Mouse (Mus musculus): ENCODE measurements around the gene AC140267.1.

Gene AC140267.1

GRCm38 (mm10) chr15:80235535-80235934, at the start of gene AC140267.1:
Gene AC140267.1, plus strand, starts transcription at chr15:80235835.
- DNase-seq: no peak

GRCm38 (mm10) chr15:80188927-80189326, 46.7 kb upstream of the AC140267.1 start:
- no peak for DNase-seq

- DNase-seq: no peak
These were observed 45.6 kb upstream of the AC140267.1 start for GRCm38 (mm10) chr15:80190075-80190474.

GRCm38 (mm10) chr15:80191585-80192245, 43.9 kb upstream of the AC140267.1 start:
- no peak for DNase-seq

GRCm38 (mm10) chr15:80192246-80192585, 43.4 kb upstream of the AC140267.1 start:
- DNase-seq: no peak

- no peak for DNase-seq
These were observed 42.8 kb upstream of the AC140267.1 start for GRCm38 (mm10) chr15:80192847-80193246.

GRCm38 (mm10) chr15:80199556-80199955, 36.1 kb upstream of the AC140267.1 start:
- no peak for DNase-seq

GRCm38 (mm10) chr15:80202111-80202775, 33.4 kb upstream of the AC140267.1 start:
- no peak for DNase-seq

GRCm38 (mm10) chr15:80203406-80203805, 32.2 kb upstream of the AC140267.1 start:
- peak; percentile 58 for DNase-seq

GRCm38 (mm10) chr15:80206057-80206565, 29.5 kb upstream of the AC140267.1 start:
- DNase-seq: no peak

GRCm38 (mm10) chr15:80208446-80208845, 27.2 kb upstream of the AC140267.1 start:
- DNase-seq: no peak

- DNase-seq: no peak
These were observed 21.9 kb upstream of the AC140267.1 start for GRCm38 (mm10) chr15:80213688-80214087.

- DNase-seq: peak; percentile 40
These were observed 19.7 kb upstream of the AC140267.1 start for GRCm38 (mm10) chr15:80215716-80216479.

- no peak for DNase-seq
These were observed 19.2 kb upstream of the AC140267.1 start for GRCm38 (mm10) chr15:80216480-80216820.

- DNase-seq: no peak
These were observed 18.2 kb upstream of the AC140267.1 start for GRCm38 (mm10) chr15:80217476-80217875.

GRCm38 (mm10) chr15:80219211-80219610, 16.4 kb upstream of the AC140267.1 start:
- DNase-seq: peak; percentile 57

GRCm38 (mm10) chr15:80219705-80220657, 15.7 kb upstream of the AC140267.1 start:
- no peak for DNase-seq

- DNase-seq: no peak
These were observed 14.6 kb upstream of the AC140267.1 start for GRCm38 (mm10) chr15:80221031-80221430.

GRCm38 (mm10) chr15:80223751-80224150, 11.9 kb upstream of the AC140267.1 start:
- DNase-seq: no peak

- peak; percentile 89 for DNase-seq
These were observed 10.4 kb upstream of the AC140267.1 start for GRCm38 (mm10) chr15:80225208-80225607.

GRCm38 (mm10) chr15:80225796-80226195, 9.8 kb upstream of the AC140267.1 start:
- DNase-seq: peak; percentile 82

GRCm38 (mm10) chr15:80228071-80228800, 7.4 kb upstream of the AC140267.1 start:
- DNase-seq: no peak
